Mouse (Mus musculus) ES-Bruce4 (cell line): ENCODE data around the gene Fam222b.

ENCODE experiments used
- CTCF ChIP-seq: IDR thresholded peaks from one replicate; pipeline ENCODE4 v1.8.1; 2011; ENCODE audit warnings: low read depth, low read length
- POLR2A ChIP-seq: IDR thresholded peaks from one replicate; pipeline ENCODE4 v1.8.1; 2011; ENCODE audit warnings: low read length; ENCODE audit not compliant: insufficient read depth

DNA sequence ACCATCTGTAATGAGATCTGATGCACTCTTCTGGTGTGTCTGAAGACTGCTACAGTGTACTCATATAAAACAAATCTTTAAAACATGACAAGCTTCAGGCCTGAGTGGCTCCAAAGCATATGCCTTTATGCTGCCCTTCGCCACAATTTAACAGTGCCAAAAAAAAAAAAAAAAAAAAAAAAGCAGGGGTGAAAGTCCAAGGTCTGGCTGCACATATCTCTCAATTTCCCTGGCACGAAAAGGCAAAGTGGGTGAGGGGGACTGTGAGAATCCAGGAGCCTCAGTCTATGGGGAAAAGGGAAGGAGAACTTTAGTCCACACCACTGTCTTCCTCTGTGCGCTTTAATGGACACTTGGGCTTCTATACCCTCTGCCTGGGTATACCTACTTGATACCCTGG, 107.9 kb downstream of the Fam222b start:
- TF ChIP-seq POLR2A = no peak
- TF ChIP-seq CTCF = no peak
